Comparison of ENCODE assay signal across 19 mouse cellular contexts in the genomic region with DNA sequence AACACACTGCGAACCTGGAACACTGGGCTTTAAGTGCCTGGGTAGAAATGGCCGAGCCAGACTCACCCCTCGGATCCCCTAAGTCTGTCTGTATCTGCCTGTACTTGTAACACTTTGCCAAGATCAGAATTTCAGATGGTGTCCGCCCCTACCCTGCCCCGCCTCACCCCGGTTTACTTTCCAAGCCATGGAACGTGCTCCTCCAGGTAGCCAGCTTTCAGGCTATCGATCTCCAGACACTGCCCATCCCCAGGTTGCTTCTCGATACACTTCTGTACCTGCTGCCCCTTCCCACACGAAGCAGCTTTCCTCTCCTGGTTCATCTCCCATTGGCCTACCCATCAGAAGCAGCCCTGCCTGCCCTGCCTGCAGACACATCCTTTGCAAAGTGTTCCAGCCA. TPM values are rescaled to one million over a fixed set of nuclear protein-coding genes. Genes with fewer than 3 reads are reported as not detected.
DNase-seq lines count a peak whose midpoint lies in the region; ATAC-seq lines count a peak whose summit lies in the region.
"Had no signal": no experiment of that assay in that cellular context is flagged by ENCODE, and none has a peak within 500 bp of the region (broad histone marks: within the 10 kb centered on the region; RNA-seq: fewer than 3 reads in every experiment).

No protein-coding gene starts in this region.

- H3K9ac ChIP-seq in hindbrain, embryonic 11.5 days (ENCODE audit: low read depth, low read length): no peak overlapping the region
- peak overlapping the region; percentile 33; the same call in 1 of the 2 replicates for H3K9ac ChIP-seq in forebrain, embryonic 12.5 days
- H3K9ac ChIP-seq in hindbrain, embryonic 16.5 days (ENCODE audit: low read depth, low read length): 0 out of 2 replicates have a peak overlapping the region, but pooled peaks have one; percentile 4
- peak overlapping the region; percentile 4; the same call in 1 of the 2 replicates for H3K9ac ChIP-seq in neural tube, embryonic 13.5 days
- H3K9ac ChIP-seq: stomach, embryonic 15.5 days had no signal

- H3K4me1 ChIP-seq in hindbrain, embryonic 10.5 days (replicated peaks): peaks cover 52% of the 10 kb centered on the region
- H3K4me1 ChIP-seq in hindbrain, embryonic 11.5 days (replicated peaks; ENCODE audit: control insufficient read depth, insufficient read depth, low read length): no peaks in the 10 kb centered on the region; the same call in 1 of the 2 replicates
- peaks cover 43% of the 10 kb centered on the region for H3K4me1 ChIP-seq in forebrain, embryonic 12.5 days
- peaks cover 30% of the 10 kb centered on the region for H3K4me1 ChIP-seq in hindbrain, embryonic 16.5 days (ENCODE audit: control insufficient read depth, insufficient read depth, low read depth, low read length)
- H3K4me1 ChIP-seq in neural tube, embryonic 13.5 days (replicated peaks): peaks cover 72% of the 10 kb centered on the region

- ATAC-seq in hindbrain, embryonic 11.5 days (ENCODE audit: low FRiP score): no peak
- no peak for ATAC-seq in forebrain, embryonic 12.5 days (ENCODE audit: low FRiP score)
- no peak for ATAC-seq in hindbrain, embryonic 16.5 days
- no peak for ATAC-seq in neural tube, embryonic 13.5 days (ENCODE audit: low read depth)
- no peak for ATAC-seq in monocyte, adult 5-6 weeks (replicated peaks; ENCODE audit: insufficient number of reproducible peaks, low FRiP score, low TSS enrichment, poor library complexity, severe bottlenecking)

- no peaks in the 10 kb centered on the region for H3K9me3 ChIP-seq in hindbrain, embryonic 10.5 days
- H3K9me3 ChIP-seq in hindbrain, embryonic 11.5 days (ENCODE audit: control insufficient read depth, low read length): no peaks in the 10 kb centered on the region
- no peaks in the 10 kb centered on the region for H3K9me3 ChIP-seq in forebrain, embryonic 12.5 days
- H3K9me3 ChIP-seq in hindbrain, embryonic 16.5 days (ENCODE audit: control insufficient read depth, low read length): no peaks in the 10 kb centered on the region
- H3K9me3 ChIP-seq in neural tube, embryonic 13.5 days: no peaks in the 10 kb centered on the region
- H3K9me3 ChIP-seq: stomach, embryonic 15.5 days had no signal

- no peak for DNase-seq in hindbrain, embryonic 10.5 days (ENCODE audit: low spot score)
- no peak for DNase-seq in hindbrain, embryonic 11.5 days (ENCODE audit: low spot score)
- no peak for DNase-seq in layer of hippocampus, adult 8-10 months (ENCODE audit: low spot score in 2 of 2)
- DNase-seq: cerebellum, postnatal 14 days; embryo, embryonic 11 days; heart, adult 2 months; kidney, adult 2 months; kidney, postnatal 36 days; lung, adult 2 months; lung, postnatal 36 days had no signal

- H3K36me3 ChIP-seq in hindbrain, embryonic 10.5 days: no peaks in the 10 kb centered on the region
- no peaks in the 10 kb centered on the region for H3K36me3 ChIP-seq in hindbrain, embryonic 11.5 days (ENCODE audit: control insufficient read depth, insufficient read depth, low read length)
- H3K36me3 ChIP-seq in forebrain, embryonic 12.5 days (replicated peaks): no peaks in the 10 kb centered on the region
- H3K36me3 ChIP-seq in hindbrain, embryonic 16.5 days (ENCODE audit: control insufficient read depth, insufficient read depth, low read length): no peaks in the 10 kb centered on the region
- H3K36me3 ChIP-seq in neural tube, embryonic 13.5 days: no peaks in the 10 kb centered on the region
- H3K36me3 ChIP-seq: stomach, embryonic 15.5 days had no signal

- H3K4me3 ChIP-seq in hindbrain, embryonic 10.5 days: no peak overlapping the region
- H3K4me3 ChIP-seq in hindbrain, embryonic 11.5 days (ENCODE audit: low read depth, low read length): no peak overlapping the region
- H3K4me3 ChIP-seq in forebrain, embryonic 12.5 days (replicated peaks): 0 out of 2 replicates have a peak overlapping the region, but pooled peaks have one; percentile 1
- H3K4me3 ChIP-seq in hindbrain, embryonic 16.5 days (ENCODE audit: low read length): no peak overlapping the region
- H3K4me3 ChIP-seq in neural tube, embryonic 13.5 days: no peak overlapping the region
- H3K4me3 ChIP-seq: heart, adult 2 months; stomach, embryonic 15.5 days had no signal

- H3K4me2 ChIP-seq in hindbrain, embryonic 11.5 days (replicated peaks; ENCODE audit: low read depth, low read length): no peak overlapping the region
- H3K4me2 ChIP-seq in forebrain, embryonic 12.5 days: peak overlapping the region; percentile 75
- H3K4me2 ChIP-seq in hindbrain, embryonic 16.5 days (ENCODE audit: low read length): no peak overlapping the region; the same call in 1 of the 2 replicates
- H3K4me2 ChIP-seq in neural tube, embryonic 13.5 days: peak overlapping the region; percentile 80
- H3K4me2 ChIP-seq: liver, embryonic 11.5 days; stomach, embryonic 15.5 days had no signal

- 0 out of 2 replicates have a peak overlapping the region, but pooled peaks have one; percentile 35 for H3K27ac ChIP-seq in hindbrain, embryonic 10.5 days
- no peak overlapping the region for H3K27ac ChIP-seq in hindbrain, embryonic 11.5 days (ENCODE audit: low read depth, low read length)
- H3K27ac ChIP-seq in forebrain, embryonic 12.5 days: peak overlapping the region; percentile 91
- peak overlapping the region; percentile 50 for H3K27ac ChIP-seq in hindbrain, embryonic 16.5 days (ENCODE audit: low read depth, low read length)
- peak overlapping the region; percentile 59; the same call in 1 of the 2 replicates for H3K27ac ChIP-seq in neural tube, embryonic 13.5 days (replicated peaks)
- H3K27ac ChIP-seq: heart, adult 2 months; stomach, embryonic 15.5 days had no signal

- peaks cover 45% of the 10 kb centered on the region for H3K27me3 ChIP-seq in hindbrain, embryonic 10.5 days (ENCODE audit: insufficient read depth, poor library complexity, severe bottlenecking)
- H3K27me3 ChIP-seq in hindbrain, embryonic 11.5 days (ENCODE audit: control insufficient read depth, insufficient read depth, low read length): no peaks in the 10 kb centered on the region
- H3K27me3 ChIP-seq in forebrain, embryonic 12.5 days: peaks cover 3% of the 10 kb centered on the region; the same call in 1 of the 2 replicates
- H3K27me3 ChIP-seq in hindbrain, embryonic 16.5 days (replicated peaks; ENCODE audit: control insufficient read depth, insufficient read depth, low read length): no peaks in the 10 kb centered on the region
- no peaks in the 10 kb centered on the region for H3K27me3 ChIP-seq in neural tube, embryonic 13.5 days

- 84% methylated on average over 10 of the region's 10 CpGs for WGBS in hindbrain, embryonic 10.5 days
- 83% methylated on average over 10 of the region's 10 CpGs for WGBS in hindbrain, embryonic 11.5 days
- 87% methylated on average over 10 of the region's 10 CpGs for WGBS in forebrain, embryonic 12.5 days
- 76% methylated on average over 10 of the region's 10 CpGs for WGBS in hindbrain, embryonic 16.5 days
- WGBS in neural tube, embryonic 13.5 days: 71% methylated on average over 10 of the region's 10 CpGs

RNA-seq across cellular contexts. Expression of a gene that starts 3.6 kb away (rescaled TPM):
- polyA plus RNA-seq in hindbrain, embryonic 10.5 days (2016; fragmentation: Nextera tagmentation; extraction: Ambion mirVana): 0.34 and 1.2 TPM in 2 replicates
- polyA plus RNA-seq in hindbrain, embryonic 11.5 days (2014; fragmentation: Nextera tagmentation; extraction: Ambion mirVana): 2.2 and 2.4 TPM in 2 replicates
- 4.2 and 6.1 TPM in 2 replicates for polyA plus RNA-seq in forebrain, embryonic 12.5 days (2016; fragmentation: Nextera tagmentation; extraction: Ambion mirVana)
- polyA plus RNA-seq in hindbrain, embryonic 16.5 days (2015; fragmentation: Nextera tagmentation; extraction: Ambion mirVana): 2.9 and 5.2 TPM in 2 replicates
- 6.0 and 6.9 TPM in 2 replicates for polyA plus RNA-seq in neural tube, embryonic 13.5 days (2015; fragmentation: Nextera tagmentation; extraction: Ambion mirVana)
- total RNA-seq in monocyte, adult 5-6 weeks (2017): not detected in 3 replicates
- 1 to 10 TPM; 6.9 to 8.0 (median 7.8) TPM for total RNA-seq in layer of hippocampus, adult 8-10 months (2022)
- total RNA-seq: CH12.LX; heart, adult 2 months had no signal
- polyA plus RNA-seq: heart, postnatal 0 days; kidney, adult 2 months; thymus, postnatal 0 days had no signal

Comparison
In these comparisons a context has a peak if more than half of its experiments do, and no peak if none do; other contexts are left out.
1. H3K4me2 ChIP-seq: peak in forebrain, embryonic 12.5 days (single experiment) and neural tube, embryonic 13.5 days (single experiment); none in hindbrain, embryonic 11.5 days (single experiment) and hindbrain, embryonic 16.5 days (single experiment).